Mouse (Mus musculus) ovary, adult 2 months (tissue): ENCODE data around the gene Cubn. TPM values are rescaled to one million over a fixed set of nuclear protein-coding genes. Genes with fewer than 3 reads are reported as not detected.

ENCODE experiments used
- polyA plus RNA-seq: library from polyadenylated mRNA; depleted of rRNA; stranded (reverse); fragments of >200 nt; gene quantifications from 2 replicates; pipeline ENCODE4 v1.2.3, GENCODE M21; 2012; rRNA removed

Cubn gene
- 0.02 and 0.03 TPM in 2 replicates for polyA plus RNA-seq

DNA sequence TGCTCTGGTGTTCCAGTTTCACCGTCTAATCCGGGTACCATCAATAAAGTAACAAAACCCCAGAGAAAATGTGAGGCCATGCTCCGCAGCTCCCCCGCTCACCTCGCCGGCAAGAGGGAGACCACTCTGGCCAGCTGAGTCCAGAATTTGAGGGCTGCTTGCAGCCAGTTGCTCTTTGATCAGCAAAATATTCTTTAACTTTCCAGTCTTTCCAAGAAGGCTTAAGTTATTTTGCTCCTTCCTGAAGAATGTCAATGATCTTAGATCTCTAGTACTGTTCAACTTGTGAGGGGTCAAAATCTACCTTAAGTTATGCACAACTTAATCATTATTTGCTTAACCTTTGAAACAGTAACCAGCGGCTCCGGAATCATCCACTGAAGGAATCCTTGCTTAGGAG, at the start of gene Cubn:
TSS of gene Cubn (minus strand) at position 80 of the 400 bp plus-strand sequence.

DNA sequence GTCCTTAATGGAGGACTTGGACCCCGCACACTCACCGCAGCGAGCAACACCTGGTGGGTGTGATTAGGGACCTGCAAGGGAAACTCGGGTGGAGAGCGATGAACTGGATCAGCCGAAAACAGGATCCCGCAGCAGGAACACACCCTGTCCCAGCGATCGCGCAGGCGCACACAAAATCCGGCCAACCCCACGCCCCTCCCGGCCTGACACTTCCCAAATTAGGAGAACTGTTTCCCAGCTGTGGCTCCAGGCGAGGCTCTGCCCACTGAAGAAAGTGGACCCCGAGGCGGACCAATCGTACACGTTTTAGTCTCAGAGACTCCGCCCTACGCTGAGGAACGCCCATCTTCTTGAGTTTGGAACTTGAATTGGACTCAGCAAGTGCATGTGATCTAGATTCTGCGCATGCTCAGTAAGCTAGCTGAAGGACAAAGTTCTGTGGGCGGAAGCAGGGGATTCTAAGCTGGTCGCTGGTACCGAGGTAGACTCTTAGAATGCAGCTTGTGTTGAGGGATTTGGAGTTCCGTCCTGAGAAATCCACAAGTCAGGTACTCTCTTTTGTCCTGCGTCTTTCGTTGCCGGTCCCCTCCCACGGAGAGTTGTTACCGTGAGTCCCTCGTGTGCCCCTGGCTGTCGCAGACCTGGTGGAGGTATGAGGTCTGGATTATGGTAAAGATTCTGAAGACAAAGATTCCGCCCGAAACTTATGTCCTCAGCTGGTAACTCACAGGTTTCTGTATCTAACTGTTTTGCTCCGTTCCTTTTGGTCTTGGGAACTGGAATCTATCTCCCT, 220.3 kb downstream of the Cubn start, which contains the start of gene Rsu1:
TSS of gene Rsu1 (minus strand) at position 251 of the 793 bp plus-strand sequence.

Other genes with a start within 250 kb of the Cubn start
- gene Rsu1, start 220.4 kb downstream of the Cubn start, polyA plus RNA-seq, result 108 and 173 TPM in 2 replicates
- gene Trdmt1, start 52.9 kb upstream of the Cubn start, polyA plus RNA-seq, result 0.90 and 0.98 TPM in 2 replicates
- 1,898 and 2,075 TPM in 2 replicates for gene Vim, start 82.1 kb upstream of the Cubn start, polyA plus RNA-seq